Mouse (Mus musculus) lung, embryonic 16.5 days (tissue): Measurements from ENCODE around the gene Vmn1r214. TPM values are rescaled to one million over a fixed set of nuclear protein-coding genes. Genes with fewer than 3 reads are reported as not detected.

Source experiments
- ATAC-seq: fragments of 200-750 bp; cut with Nextera tagmentation; 2 replicates; pipeline ENCODE4 v1.8.0; 2017; ENCODE audit warnings: low read depth, mild to moderate bottlenecking, moderate library complexity
- H3K27ac ChIP-seq: fragments of 300-500 bp; sonication (generic); 2 replicates; pipeline ENCODE4 v1.5.1; 2014; ENCODE audit warnings: mild to moderate bottlenecking, control low read depth, low read length
- H3K27me3 ChIP-seq: fragments of 300-500 bp; sonication (generic); 2 replicates; pipeline ENCODE4 v1.6.1; 2014; ENCODE audit warnings: low read depth, low read length, mixed read lengths; ENCODE audit not compliant: control insufficient read depth, insufficient read depth
- H3K36me3 ChIP-seq: fragments of 300-500 bp; sonication (generic); 2 replicates; pipeline ENCODE4 v1.6.1; 2014; ENCODE audit warnings: low read length; ENCODE audit not compliant: control insufficient read depth, insufficient read depth
- H3K4me1 ChIP-seq: fragments of 300-500 bp; sonication (generic); replicated peaks from 2 replicates; pipeline ENCODE4 v1.6.1; 2014; ENCODE audit warnings: low read length, mixed read lengths; ENCODE audit not compliant: control insufficient read depth, insufficient read depth
- H3K4me2 ChIP-seq: fragments of 300-500 bp; sonication (generic); 2 replicates; pipeline ENCODE4 v1.6.1; 2014; ENCODE audit warnings: low read depth, low read length, control low read depth
- H3K4me3 ChIP-seq: fragments of 300-500 bp; sonication (generic); 2 replicates; pipeline ENCODE4 v1.5.1; 2014; ENCODE audit warnings: mild to moderate bottlenecking, low read length, control low read depth
- H3K9ac ChIP-seq: fragments of 300-500 bp; sonication (generic); 2 replicates; pipeline ENCODE4 v1.6.1; 2014; ENCODE audit warnings: low read length, control low read depth
- H3K9me3 ChIP-seq: fragments of 300-500 bp; sonication (generic); 2 replicates; pipeline ENCODE4 v1.6.1; 2016; ENCODE audit warnings: low read length; ENCODE audit not compliant: control insufficient read depth
- WGBS: fragments of 180-500 bp; shearing (Covaris S2); extraction: QIAGEN DNeasy Blood & Tissue Kit; methylation state at CpG from one replicate; pipeline ENCODE4 v1.1.7; 2014; 5-methylcytosine and 5-hydroxymethylcytosine counted together
- polyA plus RNA-seq: library from polyadenylated mRNA; unstranded; fragments of >200 nt; fragmentation: Nextera tagmentation; extraction: Ambion mirVana; gene quantifications from 2 replicates; pipeline ENCODE4 v1.2.1, GENCODE M21; 2015

Vmn1r214 gene
- polyA plus RNA-seq = not detected in 2 replicates

DNA sequence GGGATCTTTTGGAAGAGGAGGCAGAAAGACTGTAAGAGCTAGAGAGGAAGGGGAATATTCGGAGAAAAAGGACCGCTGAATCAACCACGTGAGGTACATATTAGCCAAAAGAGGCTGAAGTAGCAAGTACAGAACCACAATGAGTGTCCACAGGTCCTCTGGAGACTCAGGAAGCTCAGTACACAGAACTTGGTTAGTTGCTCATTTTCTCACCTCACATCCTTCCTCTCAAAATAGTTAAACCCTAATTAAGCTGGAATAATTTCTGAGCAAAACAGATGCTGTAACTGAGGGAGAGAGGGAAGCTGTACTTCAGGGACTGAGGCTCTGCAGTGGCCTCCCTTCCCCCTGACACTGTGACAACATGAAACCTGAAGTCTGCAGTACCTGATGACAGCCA, at the start of gene Vmn1r214:
Vmn1r214 (plus strand) TSS at position 301 of the 400 bp plus-strand sequence.
- WGBS = 85% methylated on average over 3 of the region's 3 CpGs
- H3K36me3 ChIP-seq = no peaks in the 10 kb centered on the region

DNA sequence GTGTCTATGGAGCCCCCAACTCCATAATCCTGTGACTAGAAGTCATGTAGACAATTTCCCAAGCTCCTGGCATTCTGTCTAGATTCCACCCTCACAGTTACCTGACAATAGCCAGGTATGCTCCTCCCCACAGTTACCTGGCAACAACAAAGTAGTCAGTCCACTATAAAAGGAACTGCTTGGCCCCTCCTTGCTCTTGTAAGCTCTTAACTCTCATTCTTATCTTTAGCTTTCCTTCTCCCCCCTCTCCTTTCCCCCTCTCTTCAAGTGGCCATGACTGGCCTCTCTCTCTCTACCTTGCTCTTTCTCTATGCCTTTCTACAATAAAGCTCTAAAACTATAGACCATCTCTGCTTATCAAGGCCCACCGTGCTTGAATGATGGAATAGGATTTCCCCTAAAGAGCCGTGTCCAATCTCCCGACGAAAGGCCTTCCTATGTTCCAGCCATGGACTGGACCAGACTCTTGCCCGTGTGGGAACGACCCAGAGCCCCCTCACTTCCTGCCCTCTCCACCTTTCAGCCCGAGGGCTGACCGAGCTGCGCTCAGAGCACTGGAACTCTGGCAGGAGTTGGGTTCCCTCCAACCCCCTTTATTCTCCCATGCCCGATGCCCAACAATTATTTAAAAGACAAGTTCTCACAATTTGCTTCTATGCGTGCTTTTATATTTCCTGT, 39.9 kb upstream of the Vmn1r214 start:
- Histone ChIP-seq H3K9me3 (no peaks in the 10 kb centered on the region), H3K36me3 (no peaks in the 10 kb centered on the region), H3K4me2 (no peak overlapping the region; the same call in 1 of the 2 replicates), H3K27ac (no peak overlapping the region), H3K9ac (no peak overlapping the region), H3K27me3 (no peaks in the 10 kb centered on the region), H3K4me3 (no peak overlapping the region), H3K4me1 (no peaks in the 10 kb centered on the region)
- ATAC-seq = peak; percentile 93
- WGBS = 60% methylated on average over 11 of the region's 11 CpGs

More for the DNA sequence above, at the start of gene Vmn1r214:
- Histone ChIP-seq H3K27ac (no peak within 1 kb of the TSS), H3K9ac (no peak within 1 kb of the TSS), H3K27me3 (no peaks in the 10 kb centered on the region), H3K4me3 (no peak within 1 kb of the TSS), H3K4me1 (no peaks in the 10 kb centered on the region), H3K9me3 (no peaks in the 10 kb centered on the region), H3K4me2 (no peak within 1 kb of the TSS)
- no peak for ATAC-seq

DNA sequence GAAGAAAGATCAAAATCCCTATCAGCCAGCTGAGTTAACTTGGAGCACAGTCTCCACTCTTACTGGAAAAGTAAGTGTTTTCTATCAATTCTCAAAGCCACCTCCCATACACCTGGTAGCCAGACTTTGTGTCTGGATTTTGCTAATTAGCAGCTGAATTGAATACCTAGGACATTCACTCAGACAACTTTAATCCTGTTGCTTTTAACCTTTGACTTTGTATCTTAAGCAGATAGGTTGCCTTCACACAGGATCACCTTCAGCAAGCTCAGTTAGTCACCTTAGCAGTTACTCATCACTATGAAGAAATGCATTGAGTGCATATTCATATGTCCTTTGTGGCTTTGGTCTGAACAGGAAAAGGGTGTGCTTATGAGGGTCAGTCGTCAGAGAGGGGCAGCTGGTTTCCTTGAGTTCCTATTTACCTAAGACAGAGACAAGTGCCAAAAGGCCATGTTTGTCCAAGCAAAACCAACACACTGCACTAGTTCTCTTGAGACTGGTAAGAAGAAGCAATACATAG, 38.0 kb upstream of the Vmn1r214 start:
- H3K4me1 ChIP-seq = no peaks in the 10 kb centered on the region
- no peaks in the 10 kb centered on the region for H3K36me3 ChIP-seq
- H3K27me3 ChIP-seq = no peaks in the 10 kb centered on the region
- no peak overlapping the region for H3K9ac ChIP-seq
- H3K4me3 ChIP-seq = no peak overlapping the region
- no peak overlapping the region for H3K27ac ChIP-seq
- no peak for ATAC-seq
- H3K4me2 ChIP-seq = no peak overlapping the region
- H3K9me3 ChIP-seq = no peaks in the 10 kb centered on the region
- 41% methylated on average over 1 of the region's 1 CpGs for WGBS

DNA sequence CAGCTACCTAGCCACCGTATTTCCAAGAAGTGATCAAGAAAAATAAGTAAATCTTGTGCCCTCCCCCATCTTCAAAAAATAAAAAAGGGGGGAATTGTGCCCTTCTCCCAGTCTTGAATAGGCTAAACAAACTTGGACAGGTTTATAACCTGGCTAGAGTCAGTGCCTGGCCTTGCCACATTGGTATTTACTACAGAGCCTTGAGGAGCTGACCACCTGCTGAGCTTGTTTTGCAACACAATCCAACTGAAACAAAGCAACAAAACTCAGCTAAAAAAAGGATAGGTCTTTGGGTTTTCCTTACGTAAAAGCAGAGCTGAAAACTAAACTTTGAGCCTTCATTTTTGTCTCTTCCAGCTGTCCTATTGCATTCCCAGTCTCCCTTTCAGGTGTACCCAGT, 37.5 kb upstream of the Vmn1r214 start:
- H3K4me1 ChIP-seq = no peaks in the 10 kb centered on the region
- WGBS = 56% methylated on average over 2 of the region's 2 CpGs
- H3K9me3 ChIP-seq = no peaks in the 10 kb centered on the region
- no peaks in the 10 kb centered on the region for H3K27me3 ChIP-seq
- H3K27ac ChIP-seq = no peak overlapping the region
- ATAC-seq = no peak
- H3K4me2 ChIP-seq = no peak overlapping the region
- no peak overlapping the region for H3K9ac ChIP-seq
- H3K36me3 ChIP-seq = no peaks in the 10 kb centered on the region
- H3K4me3 ChIP-seq = no peak overlapping the region

DNA sequence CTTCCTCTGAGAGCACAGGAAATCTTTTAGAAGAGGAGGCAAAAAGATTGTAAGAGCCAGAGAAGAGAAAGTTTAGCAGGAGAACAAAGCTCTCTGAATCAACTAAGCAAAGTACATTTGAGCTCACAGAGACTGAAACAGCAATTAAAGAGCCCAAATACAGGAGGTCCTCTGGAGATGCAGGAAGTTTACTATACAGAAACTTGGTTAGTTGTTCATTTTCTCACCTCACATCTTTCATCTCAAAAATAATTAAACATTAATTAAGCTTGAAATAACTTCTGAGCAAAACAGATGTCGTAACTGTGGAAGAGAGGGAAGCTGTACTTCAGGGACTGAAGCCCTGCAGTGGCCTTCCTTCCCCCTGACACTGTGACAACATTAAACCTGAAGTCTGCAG, 22.9 kb upstream of the Vmn1r214 start, which contains the start of gene Vmn1r213:
Vmn1r213 (plus strand) TSS at position 301 of the 400 bp plus-strand sequence.
- Histone ChIP-seq H3K4me1 (no peaks in the 10 kb centered on the region), H3K4me2 (no peak within 1 kb of the TSS), H3K36me3 (no peaks in the 10 kb centered on the region), H3K9ac (no peak within 1 kb of the TSS), H3K9me3 (no peaks in the 10 kb centered on the region), H3K4me3 (no peak within 1 kb of the TSS), H3K27ac (no peak within 1 kb of the TSS), H3K27me3 (no peaks in the 10 kb centered on the region)
- no peak for ATAC-seq
- WGBS = 78% methylated on average over 1 of the region's 1 CpGs

DNA sequence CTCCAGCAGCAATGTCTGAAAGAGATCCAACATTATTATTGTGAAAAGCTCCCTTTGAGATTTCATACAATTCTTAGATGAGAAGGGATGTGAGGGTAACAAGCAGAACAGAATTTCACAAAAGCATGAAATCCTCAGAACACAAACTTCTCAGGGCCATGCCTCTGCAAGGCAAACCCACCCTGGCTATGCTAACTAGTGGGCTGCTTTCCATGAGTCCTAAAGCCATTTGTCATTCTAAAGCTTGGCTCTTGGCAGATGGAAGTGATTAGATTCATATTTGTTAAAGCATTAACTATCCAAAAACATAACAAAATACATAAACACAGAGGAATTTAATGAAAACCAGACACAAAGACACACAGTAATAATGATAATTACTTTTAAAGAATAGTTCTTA, 12.1 kb upstream of the Vmn1r214 start:
- no peak overlapping the region for H3K9ac ChIP-seq

DNA sequence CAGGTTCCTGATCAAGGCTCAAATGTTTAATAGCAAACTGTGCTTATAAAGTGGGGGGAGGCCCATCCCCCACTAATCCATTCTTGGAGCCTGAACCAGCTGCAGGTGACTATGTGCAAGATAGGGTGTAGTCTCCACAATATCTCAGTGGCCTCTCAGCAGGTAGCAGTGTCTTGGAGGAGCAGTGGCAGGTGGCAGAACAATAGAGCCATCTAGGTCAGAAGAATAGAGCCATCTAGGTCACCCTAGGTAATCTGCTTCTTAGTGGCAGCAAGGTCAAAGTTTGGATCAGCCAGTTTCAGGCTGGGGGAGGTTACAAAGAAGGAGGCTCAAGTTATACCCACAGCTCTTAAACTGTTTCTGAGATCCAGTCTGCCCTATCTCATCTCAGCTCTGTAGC, 5.4 kb upstream of the Vmn1r214 start:
- Histone ChIP-seq H3K4me2 (no peak overlapping the region), H3K36me3 (no peaks in the 10 kb centered on the region), H3K4me1 (no peaks in the 10 kb centered on the region), H3K27me3 (no peaks in the 10 kb centered on the region), H3K9ac (no peak overlapping the region), H3K9me3 (no peaks in the 10 kb centered on the region), H3K27ac (no peak overlapping the region), H3K4me3 (no peak overlapping the region)
- ATAC-seq = no peak

More for the DNA sequence above, 12.1 kb upstream of the Vmn1r214 start:
- Histone ChIP-seq H3K9me3 (no peaks in the 10 kb centered on the region), H3K27me3 (no peaks in the 10 kb centered on the region), H3K4me2 (no peak overlapping the region), H3K4me1 (no peaks in the 10 kb centered on the region), H3K36me3 (no peaks in the 10 kb centered on the region), H3K27ac (no peak overlapping the region), H3K4me3 (no peak overlapping the region)
- ATAC-seq = no peak

DNA sequence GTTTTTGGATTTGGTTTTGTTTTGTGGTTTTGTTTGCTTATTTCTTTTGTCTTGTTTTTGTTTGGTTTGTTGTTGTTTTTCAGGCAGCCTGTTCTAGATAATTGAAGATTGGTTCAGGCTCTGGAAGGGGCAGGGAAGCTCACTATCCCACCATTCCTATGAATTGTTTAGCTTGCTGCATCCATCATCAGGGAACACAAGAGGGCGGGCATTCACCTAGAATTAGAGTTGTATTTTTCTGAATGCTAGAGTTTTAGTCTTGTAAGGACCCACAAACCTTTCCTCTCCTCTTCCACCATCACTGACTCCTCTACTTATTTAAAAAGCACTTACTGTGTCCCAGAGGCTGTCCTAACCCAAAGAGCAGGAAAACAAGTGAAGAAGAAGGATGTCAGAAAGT, 27.6 kb downstream of the Vmn1r214 start:
- Histone ChIP-seq H3K9me3 (no peaks in the 10 kb centered on the region), H3K27ac (no peak overlapping the region), H3K36me3 (no peaks in the 10 kb centered on the region), H3K4me1 (no peaks in the 10 kb centered on the region), H3K4me2 (no peak overlapping the region), H3K4me3 (no peak overlapping the region), H3K9ac (no peak overlapping the region), H3K27me3 (no peaks in the 10 kb centered on the region)
- ATAC-seq = no peak
- 23% methylated on average over 1 of the region's 1 CpGs for WGBS

DNA sequence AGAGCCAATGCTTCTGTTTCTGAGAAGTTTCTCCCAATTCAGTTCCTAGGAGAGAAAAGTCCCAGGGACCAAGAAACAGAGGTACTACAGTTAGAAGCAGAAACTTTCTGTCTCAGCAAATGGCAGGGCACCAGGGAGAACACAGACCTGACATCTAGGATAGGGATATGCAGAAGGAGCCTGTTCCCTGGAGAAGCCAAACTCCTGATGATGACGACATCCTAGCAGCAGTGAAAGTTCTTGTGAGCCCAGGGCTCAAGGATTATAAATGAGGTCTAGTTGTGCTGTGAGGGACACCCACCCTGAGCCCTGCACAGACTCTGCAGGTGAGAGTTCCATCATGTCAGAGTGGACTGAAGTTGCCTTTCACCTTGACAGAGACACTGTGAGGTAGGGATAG, 37.5 kb downstream of the Vmn1r214 start, which contains the start of gene Vmn1r215:
Vmn1r215 (plus strand) TSS at position 301 of the 400 bp plus-strand sequence.
- Histone ChIP-seq H3K4me3 (no peak within 1 kb of the TSS), H3K9ac (no peak within 1 kb of the TSS), H3K27me3 (no peaks in the 10 kb centered on the region), H3K36me3 (no peaks in the 10 kb centered on the region), H3K4me2 (no peak within 1 kb of the TSS), H3K9me3 (no peaks in the 10 kb centered on the region), H3K4me1 (no peaks in the 10 kb centered on the region), H3K27ac (no peak within 1 kb of the TSS)
- ATAC-seq = no peak
- 54% methylated on average over 1 of the region's 1 CpGs for WGBS
